Mouse (Mus musculus) heart, embryonic 15.5 days (tissue): ENCODE measurements around the gene Hapln4. TPM values are rescaled to one million over a fixed set of nuclear protein-coding genes. Genes with fewer than 3 reads are reported as not detected.

ENCODE experiments used
- ATAC-seq: fragments of 200-750 bp; cut with Nextera tagmentation; replicated peaks from 2 replicates; pipeline ENCODE4 v1.8.0; 2017; ENCODE audit warnings: low read depth, moderate TSS enrichment; ENCODE audit not compliant: insufficient number of reproducible peaks, insufficient read depth, low FRiP score
- H3K27ac ChIP-seq: fragments of 300-500 bp; sonication (generic); 2 replicates; pipeline ENCODE4 v1.5.1; 2015; ENCODE audit warnings: mild to moderate bottlenecking, inconsistent platforms
- H3K27me3 ChIP-seq: fragments of 300-500 bp; sonication (generic); 2 replicates; pipeline ENCODE4 v1.6.1; 2015; ENCODE audit warnings: inconsistent platforms
- H3K36me3 ChIP-seq: fragments of 300-500 bp; sonication (generic); 2 replicates; pipeline ENCODE4 v1.6.1; 2015; ENCODE audit warnings: mild to moderate bottlenecking, inconsistent platforms
- H3K4me1 ChIP-seq: fragments of 300-500 bp; sonication (generic); replicated peaks from 2 replicates; pipeline ENCODE4 v1.6.1; 2015; ENCODE audit warnings: inconsistent platforms
- H3K4me2 ChIP-seq: fragments of 300-500 bp; sonication (generic); 2 replicates; pipeline ENCODE4 v1.6.1; 2015; ENCODE audit warnings: inconsistent platforms, mild to moderate bottlenecking, moderate library complexity
- H3K4me3 ChIP-seq: fragments of 300-500 bp; sonication (generic); 2 replicates; pipeline ENCODE4 v1.5.1; 2015; ENCODE audit warnings: mild to moderate bottlenecking, inconsistent platforms
- H3K9ac ChIP-seq: fragments of 300-500 bp; sonication (generic); 2 replicates; pipeline ENCODE4 v1.6.1; 2015; ENCODE audit warnings: mild to moderate bottlenecking, inconsistent platforms
- H3K9me3 ChIP-seq: fragments of 300-500 bp; sonication (generic); replicated peaks from 2 replicates; pipeline ENCODE4 v1.6.1; 2016; ENCODE audit warnings: inconsistent platforms
- WGBS: fragments of 180-500 bp; shearing (Covaris S2); methylation state at CpG from one replicate; pipeline ENCODE4 v1.1.7; 2015; ENCODE audit warnings: mixed read lengths; 5-methylcytosine and 5-hydroxymethylcytosine counted together
- polyA plus RNA-seq: library from polyadenylated mRNA; unstranded; fragments of >200 nt; fragmentation: Nextera tagmentation; extraction: Ambion mirVana; gene quantifications from 2 replicates; pipeline ENCODE4 v1.2.1, GENCODE M21; 2015

The Hapln4 gene
- polyA plus RNA-seq, 1 experiment from 2014 or later: 0.03 TPM

DNA sequence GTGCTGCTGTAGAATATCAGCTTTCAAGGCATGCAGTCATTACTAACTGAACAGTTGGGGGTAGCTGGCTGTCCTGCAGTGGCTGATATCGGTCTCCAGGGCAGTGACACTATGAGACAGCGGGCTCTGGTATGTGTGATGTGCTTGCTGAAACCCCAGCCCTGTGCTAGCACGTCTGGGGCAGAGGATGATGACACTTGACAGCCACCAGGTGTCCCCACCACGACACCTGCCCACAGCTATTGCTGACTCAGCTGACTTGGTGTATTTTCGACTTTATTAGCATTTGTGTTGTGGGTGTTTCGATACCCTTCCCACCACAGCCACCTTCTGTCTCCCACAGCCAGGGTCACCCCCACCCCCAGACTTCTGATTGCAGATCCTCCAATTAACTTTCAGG is 21.2 kb downstream of the Hapln4 start:
- H3K27ac ChIP-seq: no peak overlapping the region
- no peak overlapping the region for H3K4me2 ChIP-seq
- ATAC-seq: peak; percentile 59; the same call in 1 of the 2 replicates
- H3K4me1 ChIP-seq: no peaks in the 10 kb centered on the region
- peaks cover 36% of the 10 kb centered on the region for H3K27me3 ChIP-seq
- H3K4me3 ChIP-seq: no peak overlapping the region
- H3K36me3 ChIP-seq: no peaks in the 10 kb centered on the region
- no peaks in the 10 kb centered on the region for H3K9me3 ChIP-seq
- 11% methylated on average over 6 of the region's 6 CpGs for WGBS
- no peak overlapping the region for H3K9ac ChIP-seq

DNA sequence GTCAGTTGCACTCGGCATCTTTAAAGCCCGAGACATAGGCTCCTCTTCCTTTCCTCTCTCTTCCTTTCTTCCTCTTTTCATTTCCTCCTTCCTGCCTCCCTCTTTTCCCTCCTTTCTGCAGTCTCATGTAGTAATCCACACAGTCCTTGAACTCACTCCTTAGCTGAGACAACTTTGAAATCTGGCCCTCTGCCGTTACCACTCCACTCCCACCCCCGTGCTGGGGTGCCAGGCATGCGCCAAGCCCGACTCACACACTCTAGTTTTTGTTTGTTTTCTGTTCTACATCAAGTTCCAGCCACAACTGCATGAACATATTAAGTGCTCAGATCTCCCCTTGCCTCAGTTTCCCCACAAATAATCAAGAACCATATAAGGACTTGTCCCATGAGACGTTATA is 21.7 kb downstream of the Hapln4 start:
- Histone ChIP-seq H3K36me3 (no peaks in the 10 kb centered on the region), H3K4me2 (no peak overlapping the region), H3K27ac (no peak overlapping the region), H3K4me3 (no peak overlapping the region), H3K27me3 (peaks cover 40% of the 10 kb centered on the region), H3K9me3 (no peaks in the 10 kb centered on the region), H3K4me1 (no peaks in the 10 kb centered on the region), H3K9ac (no peak overlapping the region)
- no peak for ATAC-seq
- WGBS: 69% methylated on average over 7 of the region's 7 CpGs

DNA sequence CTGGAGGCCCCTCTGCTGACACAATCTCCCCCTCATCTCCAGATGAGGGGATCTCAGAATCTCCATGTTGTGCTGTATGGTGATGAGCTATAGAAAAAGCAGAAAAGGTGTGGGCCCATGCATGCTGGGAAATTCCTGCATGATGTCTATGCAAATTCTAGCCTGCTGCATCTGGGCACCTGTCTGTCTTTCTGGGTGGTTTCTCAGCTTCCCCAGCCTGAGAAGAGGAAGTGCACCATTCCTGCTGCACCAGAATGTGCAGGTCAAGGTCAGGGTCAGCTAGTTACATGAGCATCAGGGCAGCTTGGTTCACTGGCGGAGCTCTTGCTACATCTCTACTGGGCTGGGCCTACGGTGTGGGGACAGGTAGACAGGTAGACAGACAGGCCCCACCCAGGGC is 27.2 kb downstream of the Hapln4 start:
- no peak overlapping the region for H3K4me2 ChIP-seq
- H3K9me3 ChIP-seq: no peaks in the 10 kb centered on the region
- H3K27ac ChIP-seq: no peak overlapping the region
- no peak overlapping the region for H3K4me3 ChIP-seq
- H3K27me3 ChIP-seq: peaks cover 86% of the 10 kb centered on the region
- no peaks in the 10 kb centered on the region; the same call in 1 of the 2 replicates for H3K4me1 ChIP-seq
- no peaks in the 10 kb centered on the region for H3K36me3 ChIP-seq
- 86% methylated on average over 2 of the region's 2 CpGs for WGBS
- no peak overlapping the region for H3K9ac ChIP-seq
- ATAC-seq: no peak

DNA sequence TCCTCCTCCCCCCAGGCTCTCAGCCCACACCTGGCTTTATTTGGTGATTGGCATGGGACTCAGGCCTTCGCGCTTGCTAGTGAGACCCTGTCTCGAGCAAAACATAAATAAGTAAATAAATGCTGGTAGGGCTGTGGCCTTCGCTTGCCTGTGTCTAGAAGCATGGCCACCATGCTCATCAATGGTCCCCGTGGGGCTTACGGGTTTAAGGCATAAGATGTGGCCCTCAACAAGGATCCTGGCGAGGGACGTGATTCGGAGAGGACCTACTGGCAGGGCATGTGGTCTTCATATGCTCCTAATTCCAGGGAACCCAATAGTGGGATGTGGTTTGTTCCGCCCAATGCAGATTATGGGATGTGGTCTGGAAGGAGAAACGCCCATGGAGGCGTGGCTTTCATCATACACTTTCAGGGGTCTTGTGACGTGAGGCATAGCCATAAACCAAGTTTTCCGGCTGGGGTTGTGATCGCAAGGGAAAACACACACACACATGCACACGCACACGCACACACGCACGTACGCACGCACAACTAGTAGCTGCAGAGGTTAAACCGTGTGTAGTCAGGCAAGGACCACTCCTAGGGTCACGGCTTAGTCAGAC is 28.0 kb downstream of the Hapln4 start:
- Histone ChIP-seq H3K27me3 (peaks cover 89% of the 10 kb centered on the region), H3K4me1 (no peaks in the 10 kb centered on the region; the same call in 1 of the 2 replicates), H3K4me3 (no peak overlapping the region), H3K4me2 (no peak overlapping the region), H3K36me3 (no peaks in the 10 kb centered on the region), H3K27ac (no peak overlapping the region), H3K9me3 (no peaks in the 10 kb centered on the region), H3K9ac (no peak overlapping the region)
- WGBS: 46% methylated on average over 23 of the region's 23 CpGs
- no peak for ATAC-seq

DNA sequence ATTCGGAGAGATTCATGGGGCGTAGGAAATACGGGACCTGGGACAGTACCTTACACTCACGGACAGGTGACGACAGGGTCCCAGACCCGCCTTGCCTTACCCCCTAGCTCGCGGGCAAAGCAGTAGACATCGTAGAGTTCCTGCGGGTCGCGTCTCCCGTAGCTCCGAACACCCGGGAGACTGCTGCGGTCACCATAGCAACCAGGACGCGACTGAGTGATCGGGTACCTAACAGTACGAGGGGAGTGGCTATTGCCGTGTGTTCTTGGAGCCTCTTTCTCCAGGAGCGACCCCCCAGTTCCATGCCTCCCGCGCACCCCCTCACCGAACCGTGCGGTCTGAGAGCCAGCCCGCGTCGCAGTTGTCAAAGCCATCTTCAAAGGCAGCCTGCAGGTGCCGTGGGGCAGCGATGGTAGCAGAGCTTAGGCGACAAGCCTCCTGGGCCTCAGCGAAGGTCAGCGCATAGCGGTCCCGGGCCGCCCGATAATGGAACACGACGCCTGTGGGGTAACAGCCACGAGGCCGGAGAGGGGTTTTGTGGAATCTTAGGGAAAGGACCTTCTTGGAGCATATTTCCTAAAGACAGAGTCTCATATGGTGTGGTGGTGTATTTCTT is 29.3 kb downstream of the Hapln4 start:
- H3K4me1 ChIP-seq: no peaks in the 10 kb centered on the region; the same call in 1 of the 2 replicates
- H3K9ac ChIP-seq: no peak overlapping the region
- H3K4me2 ChIP-seq: no peak overlapping the region
- H3K27ac ChIP-seq: no peak overlapping the region
- H3K36me3 ChIP-seq: no peaks in the 10 kb centered on the region
- H3K9me3 ChIP-seq: no peaks in the 10 kb centered on the region
- no peak overlapping the region for H3K4me3 ChIP-seq
- peaks cover 96% of the 10 kb centered on the region for H3K27me3 ChIP-seq
- 6% methylated on average over 43 of the region's 43 CpGs for WGBS
- no peak for ATAC-seq

- Histone ChIP-seq H3K27me3 (peaks cover 100% of the 10 kb centered on the region), H3K4me3 (no peak overlapping the region), H3K36me3 (no peaks in the 10 kb centered on the region), H3K4me1 (no peaks in the 10 kb centered on the region; the same call in 1 of the 2 replicates), H3K4me2 (no peak overlapping the region), H3K9me3 (no peaks in the 10 kb centered on the region), H3K27ac (no peak overlapping the region), H3K9ac (no peak overlapping the region)
- ATAC-seq: no peak
- 18% methylated on average over 6 of the region's 6 CpGs for WGBS
Measured at GRCm38 (mm10) chr8:70114488-70114887, 31.2 kb downstream of the Hapln4 start.

DNA sequence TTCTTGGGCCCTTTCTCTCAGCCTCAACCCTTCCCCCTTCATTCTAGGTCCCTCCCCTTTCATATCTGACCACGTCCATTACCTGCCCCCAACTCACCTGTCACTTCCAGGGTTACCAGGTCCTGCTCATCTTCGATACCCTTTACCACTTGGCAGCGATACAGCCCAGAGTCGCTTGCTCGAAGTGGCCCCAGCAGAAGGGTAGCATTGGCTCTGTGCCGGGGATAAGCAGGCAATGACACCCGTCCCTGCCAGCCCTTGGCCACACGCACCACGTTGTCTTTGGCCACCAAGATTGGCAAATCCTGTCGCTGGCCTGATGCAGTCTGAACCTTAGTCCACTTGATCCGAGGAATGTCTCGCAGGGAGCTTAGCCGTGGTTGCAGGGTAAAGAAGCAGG is 31.6 kb downstream of the Hapln4 start:
- WGBS: 62% methylated on average over 13 of the region's 13 CpGs
- Histone ChIP-seq H3K27ac (no peak overlapping the region), H3K27me3 (peaks cover 100% of the 10 kb centered on the region), H3K36me3 (no peaks in the 10 kb centered on the region), H3K4me1 (no peaks in the 10 kb centered on the region; the same call in 1 of the 2 replicates), H3K4me2 (no peak overlapping the region), H3K9me3 (no peaks in the 10 kb centered on the region), H3K9ac (no peak overlapping the region), H3K4me3 (no peak overlapping the region)
- no peak for ATAC-seq

DNA sequence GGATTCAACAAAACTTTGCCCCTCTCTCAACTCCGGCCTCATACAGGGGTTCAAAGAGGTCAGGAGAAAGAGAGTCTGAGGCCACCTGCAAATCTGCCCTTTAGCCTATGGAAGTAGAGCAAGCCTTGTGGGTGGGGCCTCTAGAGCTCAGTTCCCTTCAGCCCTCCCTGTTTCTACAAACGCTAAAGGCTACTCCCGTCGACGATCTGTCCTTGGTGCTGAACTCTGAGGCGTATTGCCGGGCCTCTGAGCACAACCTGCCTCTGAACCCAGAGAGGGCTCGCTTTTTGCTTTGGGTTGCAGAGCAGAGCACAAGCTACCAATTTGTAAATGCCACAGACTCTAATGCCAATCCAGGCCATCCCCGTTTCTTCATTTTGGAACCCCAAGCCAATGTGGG is 34.4 kb downstream of the Hapln4 start:
- peaks cover 97% of the 10 kb centered on the region for H3K27me3 ChIP-seq
- 6% methylated on average over 9 of the region's 9 CpGs for WGBS
- no peak overlapping the region for H3K4me3 ChIP-seq
- H3K27ac ChIP-seq: no peak overlapping the region
- H3K4me1 ChIP-seq: peaks cover 5% of the 10 kb centered on the region; the same call in 1 of the 2 replicates
- no peaks in the 10 kb centered on the region for H3K36me3 ChIP-seq
- no peak for ATAC-seq
- H3K9ac ChIP-seq: no peak overlapping the region
- no peak overlapping the region for H3K4me2 ChIP-seq
- H3K9me3 ChIP-seq: no peaks in the 10 kb centered on the region

GRCm38 (mm10) chr8:70118726-70119700 is 35.8 kb downstream of the Hapln4 start:
- peaks cover 87% of the 10 kb centered on the region for H3K27me3 ChIP-seq
- no peak for ATAC-seq

DNA sequence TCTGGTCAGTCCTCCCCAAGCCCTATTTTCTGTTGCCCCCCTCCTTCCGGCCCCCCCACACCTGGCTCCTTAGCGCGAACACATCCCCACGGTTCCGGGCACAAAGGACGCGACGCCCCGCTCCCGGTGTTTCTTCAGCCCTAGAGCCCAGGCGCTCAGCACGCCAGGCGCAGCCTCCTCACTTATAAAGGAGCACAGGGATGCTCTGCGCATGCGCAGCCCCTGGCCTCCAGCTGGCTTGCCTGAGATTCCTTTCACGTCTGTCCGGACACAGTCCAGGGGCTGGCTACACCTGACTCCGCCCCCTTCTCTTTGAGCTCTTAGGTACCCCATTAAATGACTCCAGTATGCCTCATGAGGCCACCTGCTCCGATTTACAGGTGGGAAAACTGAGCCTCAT is 37.4 kb downstream of the Hapln4 start, which contains the start of gene Ncan:
Gene Ncan (minus strand): TSS at position 207 of the 400 bp plus-strand sequence.
- no peaks in the 10 kb centered on the region for H3K36me3 ChIP-seq
- no peak within 1 kb of the TSS for H3K27ac ChIP-seq
- no peaks in the 10 kb centered on the region for H3K9me3 ChIP-seq
- H3K4me2 ChIP-seq: 0 out of 2 replicates have a peak within 1 kb of the TSS, but pooled peaks have one; percentile 20
- ATAC-seq: no peak
- no peak within 1 kb of the TSS for H3K9ac ChIP-seq
- WGBS: 3% methylated on average over 19 of the region's 19 CpGs
- H3K4me1 ChIP-seq: peaks cover 5% of the 10 kb centered on the region; the same call in 1 of the 2 replicates
- H3K27me3 ChIP-seq: peaks cover 75% of the 10 kb centered on the region
- H3K4me3 ChIP-seq: no peak within 1 kb of the TSS

More at GRCm38 (mm10) chr8:70118726-70119700, 35.8 kb downstream of the Hapln4 start:
- WGBS: 18% methylated on average over 17 of the region's 17 CpGs
- Histone ChIP-seq H3K9me3 (no peaks in the 10 kb centered on the region), H3K4me2 (no peak overlapping the region), H3K36me3 (no peaks in the 10 kb centered on the region), H3K4me3 (no peak overlapping the region), H3K9ac (no peak overlapping the region), H3K27ac (no peak overlapping the region), H3K4me1 (peaks cover 5% of the 10 kb centered on the region; the same call in 1 of the 2 replicates)

GRCm38 (mm10) chr8:70122863-70123262 is 39.6 kb downstream of the Hapln4 start:
- Histone ChIP-seq H3K4me3 (no peak overlapping the region), H3K9me3 (no peaks in the 10 kb centered on the region), H3K36me3 (no peaks in the 10 kb centered on the region), H3K27me3 (peaks cover 53% of the 10 kb centered on the region), H3K4me2 (no peak overlapping the region), H3K27ac (no peak overlapping the region), H3K9ac (no peak overlapping the region), H3K4me1 (peaks cover 5% of the 10 kb centered on the region; the same call in 1 of the 2 replicates)
- WGBS: 53% methylated on average over 2 of the region's 2 CpGs
- no peak for ATAC-seq
